Mouse (Mus musculus): ENCODE measurements at regions not wholly inside any gene's neighbourhood (a gene's known extent, or its start where the extent isn't known, plus 50 kb on each side); places are given as distances from the start of the nearest gene placed in this dataset.
"Not testable (repeated sequence)": the region's sequence is repeated elsewhere in the genome, so short reads cannot be mapped to it uniquely, and the experiment has no call there.

DNA sequence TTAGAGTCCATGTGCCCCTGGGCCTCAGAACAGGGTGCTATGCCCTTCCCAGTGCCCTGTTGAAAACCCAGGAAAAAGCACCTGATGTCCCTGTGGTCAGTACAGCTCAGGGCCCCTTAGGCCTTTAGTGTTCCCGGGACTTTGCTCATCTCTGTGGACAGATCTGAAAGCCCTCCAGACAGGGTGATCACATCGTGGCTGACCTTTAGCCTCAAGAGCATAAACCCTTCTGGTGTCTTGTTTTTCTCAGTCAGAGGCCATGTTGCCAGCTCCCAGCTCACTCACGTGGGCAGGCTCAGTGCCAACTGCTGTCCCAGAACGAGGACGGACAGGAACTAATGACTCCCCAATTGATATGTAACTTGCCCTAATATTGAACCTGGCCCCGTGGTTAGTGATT is 275.8 kb upstream of the Maf start:
- H3K4me3 ChIP-seq: no peak overlapping the region
- DNase-seq: peak; percentile 34
- H3K27ac ChIP-seq: no peak overlapping the region
- no peak for TF ChIP-seq CTCF (IDR thresholded peaks at IDR 0.05)
- intact Hi-C loops (cut with DNase I): no loop called here

DNA sequence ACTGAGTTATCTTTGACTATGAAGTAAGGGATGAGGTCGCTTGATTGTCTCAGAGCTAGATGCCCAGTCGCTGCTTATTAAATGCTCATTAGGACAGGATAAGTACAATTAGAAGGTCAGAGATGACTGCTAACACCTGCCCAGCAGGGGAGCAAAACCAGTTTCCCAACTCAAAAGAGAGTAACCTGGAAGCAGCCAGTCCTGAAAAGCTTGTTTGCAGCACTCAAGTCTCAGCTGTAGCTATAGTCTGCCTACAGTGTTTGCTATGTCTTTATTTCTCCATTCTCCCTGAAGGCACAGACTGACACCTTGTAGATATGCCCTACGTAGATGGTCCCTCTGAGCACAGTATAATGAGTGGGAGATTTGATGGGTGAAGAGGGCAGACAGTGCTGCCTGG is 274.7 kb upstream of the Maf start:
- no peak for DNase-seq
- no peak for TF ChIP-seq CTCF (IDR thresholded peaks at IDR 0.05)
- no peak overlapping the region for H3K4me3 ChIP-seq
- intact Hi-C loops (cut with DNase I): no loop called here
- no peak overlapping the region for H3K27ac ChIP-seq

DNA sequence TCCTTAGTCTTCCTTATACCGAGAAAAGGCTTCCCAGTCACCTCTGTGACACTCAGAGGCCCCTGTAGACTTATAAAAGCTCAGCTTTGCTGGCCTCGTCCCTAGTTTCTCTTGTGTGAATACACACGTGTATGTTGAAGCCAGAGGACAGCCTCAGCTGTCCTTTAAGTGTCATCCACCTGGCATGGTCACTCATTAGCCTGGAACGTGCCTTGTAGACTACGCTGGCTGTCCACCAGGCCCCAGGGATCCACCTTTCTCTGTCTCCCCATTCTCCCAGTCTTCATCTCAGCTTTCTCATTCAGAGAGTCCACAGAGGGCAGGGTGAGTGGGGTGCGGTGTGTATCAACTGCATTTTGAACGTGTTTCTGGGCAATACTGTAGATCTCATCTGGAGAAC is 273.8 kb upstream of the Maf start:
- intact Hi-C loops (cut with DNase I): no loop called here
- Histone ChIP-seq H3K27ac (no peak overlapping the region), H3K4me3 (no peak overlapping the region)
- no peak for TF ChIP-seq CTCF (IDR thresholded peaks at IDR 0.05)
- DNase-seq: no peak

- no peak overlapping the region for H3K4me3 ChIP-seq
- no peak overlapping the region for H3K27ac ChIP-seq
- intact Hi-C loops (cut with DNase I): no loop called here
- TF ChIP-seq CTCF (IDR thresholded peaks at IDR 0.05): no peak
- no peak for DNase-seq
Measured at GRCm38 (mm10) chr8:115980616-115981015, 273.0 kb upstream of the Maf start.

DNA sequence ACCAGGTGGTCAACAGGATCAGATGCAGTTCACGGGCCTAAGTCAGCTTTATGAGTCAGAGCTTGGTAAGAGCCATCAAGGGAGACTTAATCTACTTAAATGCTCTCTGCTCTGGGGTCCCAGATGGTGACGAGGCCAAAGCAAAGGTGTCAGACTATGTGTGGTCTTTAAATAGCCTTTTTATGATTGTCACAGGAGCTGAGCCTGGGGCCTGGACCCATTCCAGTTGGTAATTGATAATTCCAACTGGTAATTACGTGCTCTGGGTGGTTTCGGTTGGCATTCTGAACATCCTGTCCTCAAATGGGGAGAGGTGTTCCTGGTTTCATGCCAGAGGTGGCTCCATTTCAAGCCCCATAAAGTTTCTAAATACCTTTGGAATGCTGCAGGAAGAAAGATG is 269.6 kb upstream of the Maf start:
- H3K4me3 ChIP-seq: no peak overlapping the region
- H3K27ac ChIP-seq: no peak overlapping the region
- intact Hi-C loops (cut with DNase I): no loop called here
- DNase-seq: peak; percentile 47
- no peak for TF ChIP-seq CTCF (IDR thresholded peaks at IDR 0.05)

DNA sequence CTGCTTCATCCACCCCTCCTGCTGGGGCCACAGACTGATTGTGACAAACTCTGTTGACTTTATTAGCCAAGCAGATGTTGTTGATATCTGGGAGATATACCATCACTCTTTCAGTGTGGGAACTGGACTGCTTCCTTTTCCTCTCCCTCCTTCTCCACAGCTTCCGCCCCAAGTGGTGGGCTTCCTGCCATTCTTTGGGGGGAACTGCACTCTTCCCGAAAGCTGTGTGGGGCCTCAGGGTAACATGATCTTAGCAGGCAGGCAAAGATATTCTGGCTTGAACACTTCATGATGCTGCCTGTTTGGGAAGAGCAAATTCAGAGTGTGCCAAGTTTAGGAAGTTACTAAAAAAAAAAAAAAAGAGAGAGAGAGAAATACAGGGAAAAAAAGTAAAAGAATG is 267.1 kb upstream of the Maf start:
- DNase-seq: no peak
- no peak for TF ChIP-seq CTCF (IDR thresholded peaks at IDR 0.05)
- H3K4me3 ChIP-seq: no peak overlapping the region
- H3K27ac ChIP-seq: no peak overlapping the region
- intact Hi-C loops (cut with DNase I): no loop called here

DNA sequence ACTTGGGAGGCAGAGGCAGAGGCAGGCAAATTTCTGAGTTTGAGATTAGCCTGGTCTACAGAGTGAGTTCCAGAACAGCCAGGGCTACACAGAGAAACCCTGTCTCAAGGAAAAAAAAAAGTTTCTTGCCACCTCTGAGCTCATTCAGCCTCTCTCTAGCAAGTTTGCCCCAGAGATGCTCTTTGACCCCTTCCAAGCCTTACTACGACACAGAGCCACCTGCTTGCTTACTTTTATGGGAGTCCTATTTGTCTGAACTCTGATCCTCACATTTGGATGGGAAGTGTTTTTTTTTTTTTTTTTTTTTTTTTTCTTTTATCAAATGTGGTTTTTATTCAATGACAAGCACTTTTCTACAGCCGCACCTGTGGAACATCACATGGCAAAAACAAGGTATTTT is 263.8 kb upstream of the Maf start:
- DNase-seq; intact Hi-C loops (cut with DNase I); H3K27ac ChIP-seq: not testable (repeated sequence)

GRCm38 (mm10) chr8:115968121-115968520 is 260.5 kb upstream of the Maf start:
- no peak for DNase-seq
- Histone ChIP-seq H3K27ac (no peak overlapping the region), H3K4me3 (no peak overlapping the region)
- intact Hi-C loops (cut with DNase I): no loop called here
- no peak for TF ChIP-seq CTCF (IDR thresholded peaks at IDR 0.05)

More for the DNA sequence above, 263.8 kb upstream of the Maf start:
- H3K4me3 ChIP-seq: not testable (repeated sequence)

DNA sequence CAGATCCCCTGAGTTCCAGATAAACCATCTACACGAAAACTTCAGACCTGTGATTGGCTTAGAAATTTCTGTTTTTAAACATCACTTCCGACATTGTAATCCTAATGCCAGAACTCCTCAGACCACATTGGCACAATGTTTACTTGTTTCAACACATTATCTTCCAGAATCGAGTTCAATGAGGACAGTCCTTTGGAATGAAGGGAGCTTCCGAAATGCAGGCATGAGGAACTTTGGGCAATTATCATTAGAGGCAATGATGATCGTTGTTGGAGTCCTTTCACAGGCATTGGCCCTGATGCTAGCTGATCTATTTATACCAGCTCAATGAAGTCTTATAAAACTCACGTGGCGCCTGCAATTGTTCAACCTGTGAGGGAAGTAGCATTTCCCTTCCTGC is 258.4 kb upstream of the Maf start:
- no peak overlapping the region for H3K4me3 ChIP-seq
- TF ChIP-seq CTCF (IDR thresholded peaks at IDR 0.05): no peak
- intact Hi-C loops (cut with DNase I): no loop called here
- no peak for DNase-seq
- H3K27ac ChIP-seq: no peak overlapping the region

GRCm38 (mm10) chr8:115955371-115955770 is 247.8 kb upstream of the Maf start:
- intact Hi-C loops (cut with DNase I): no loop called here
- no peak for TF ChIP-seq CTCF (IDR thresholded peaks at IDR 0.05)

DNA sequence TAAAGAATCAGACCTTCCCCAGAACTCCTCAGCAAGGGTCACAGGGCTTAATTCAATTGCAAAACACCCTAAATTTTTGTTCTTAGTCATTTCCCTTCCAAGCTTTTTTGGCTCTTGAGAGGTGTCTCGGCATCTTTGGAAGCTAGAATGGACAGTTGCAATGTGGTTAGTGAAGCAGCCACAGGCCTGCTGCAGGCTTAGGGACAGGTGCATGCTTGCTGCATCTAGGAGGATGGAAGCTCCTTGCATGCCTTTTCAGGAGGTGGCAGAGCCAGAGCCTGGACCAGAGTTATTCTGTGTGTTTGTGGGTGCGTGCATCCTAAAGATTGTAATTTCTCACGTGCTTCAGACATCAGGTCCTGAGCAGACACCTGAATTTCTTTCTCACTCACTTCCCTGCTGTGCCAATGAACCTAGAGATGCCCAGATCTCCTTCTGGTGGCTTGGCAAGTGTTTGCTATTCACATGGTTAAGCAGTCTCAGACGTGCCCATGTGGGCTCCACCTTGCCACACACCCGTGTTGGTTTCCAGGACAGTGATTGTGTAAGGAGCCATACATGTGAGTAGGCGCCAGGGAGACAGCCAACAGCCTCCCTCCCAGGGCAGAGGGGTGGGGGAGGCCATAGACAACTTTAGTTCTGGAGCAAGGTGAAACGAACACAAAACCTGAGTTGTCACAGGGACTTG is 246.3 kb upstream of the Maf start:
- TF ChIP-seq CTCF (IDR thresholded peaks at IDR 0.05): no peak
- H3K4me3 ChIP-seq: no peak overlapping the region
- intact Hi-C loops (cut with DNase I): no loop called here
- DNase-seq: no peak
- no peak overlapping the region for H3K27ac ChIP-seq

More at GRCm38 (mm10) chr8:115955371-115955770, 247.8 kb upstream of the Maf start:
- no peak overlapping the region for H3K4me3 ChIP-seq
- no peak overlapping the region for H3K27ac ChIP-seq
- DNase-seq: no peak

DNA sequence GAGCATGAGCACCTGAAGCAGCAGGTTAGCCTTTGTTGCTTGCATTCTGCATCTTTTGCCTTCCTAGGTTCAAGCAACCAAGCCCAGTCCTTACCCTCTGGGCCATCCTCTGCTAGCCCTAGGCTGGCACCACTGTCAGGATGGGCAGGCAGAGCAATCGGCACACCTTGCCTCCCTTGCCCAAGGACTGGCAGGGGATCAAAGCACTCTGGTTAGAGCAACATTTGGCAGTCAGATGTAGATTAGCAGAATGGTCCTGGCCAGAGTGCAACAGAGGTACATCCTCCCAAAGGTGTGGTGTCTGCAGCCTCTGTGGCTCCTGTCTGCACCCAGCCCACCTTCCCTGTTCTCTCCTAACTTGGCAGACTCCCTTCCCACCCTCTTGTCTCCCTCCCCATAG is 244.9 kb upstream of the Maf start:
- DNase-seq: no peak
- H3K4me3 ChIP-seq: no peak overlapping the region
- no peak for TF ChIP-seq CTCF (IDR thresholded peaks at IDR 0.05)
- H3K27ac ChIP-seq: no peak overlapping the region
- intact Hi-C loops (cut with DNase I): no loop called here

GRCm38 (mm10) chr8:115948916-115949315 is 241.3 kb upstream of the Maf start:
- Histone ChIP-seq H3K27ac (no peak overlapping the region), H3K4me3 (no peak overlapping the region)
- intact Hi-C loops (cut with DNase I): no loop called here
- no peak for DNase-seq
- TF ChIP-seq CTCF (IDR thresholded peaks at IDR 0.05): no peak

DNA sequence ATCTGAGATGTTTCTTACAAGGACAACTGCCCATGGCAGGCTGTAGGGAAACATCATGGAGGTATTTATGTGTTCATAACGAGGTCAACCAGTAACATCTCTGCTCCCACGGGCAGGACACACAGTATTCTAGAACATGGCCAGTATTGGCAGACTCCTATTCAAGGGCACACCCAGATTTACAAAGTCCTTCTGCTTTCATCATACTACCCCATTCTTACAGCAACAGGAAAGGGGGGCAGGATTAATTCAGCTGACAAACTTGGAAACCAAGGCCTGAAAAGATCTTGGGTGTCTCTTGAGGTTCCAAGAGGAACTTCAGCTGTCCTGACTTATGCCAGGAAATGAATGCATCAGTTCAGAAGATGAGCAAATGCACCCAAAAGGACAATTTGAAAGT is 240.4 kb upstream of the Maf start:
- H3K4me3 ChIP-seq: no peak overlapping the region
- TF ChIP-seq CTCF (IDR thresholded peaks at IDR 0.05): no peak
- DNase-seq: no peak
- intact Hi-C loops (cut with DNase I): no loop called here
- no peak overlapping the region for H3K27ac ChIP-seq
